Mouse (Mus musculus) bone marrow macrophage, adult 2 months (primary cell): ENCODE measurements around the gene Uvrag. TPM values are rescaled to one million over a fixed set of nuclear protein-coding genes. Genes with fewer than 3 reads are reported as not detected.

Source experiments
- H3K27ac ChIP-seq: 2 replicates; pipeline ENCODE4 v1.5.1; 2012; ENCODE audit warnings: low read depth, low read length; ENCODE audit not compliant: insufficient read depth
- H3K4me1 ChIP-seq: 2 replicates; pipeline ENCODE4 v1.6.1; 2012; ENCODE audit warnings: low read length; ENCODE audit not compliant: control insufficient read depth, insufficient read depth
- H3K4me3 ChIP-seq: 2 replicates; pipeline ENCODE4 v1.5.1; 2012; ENCODE audit warnings: mild to moderate bottlenecking, low read length, moderate library complexity; ENCODE audit not compliant: insufficient read depth
- CTCF ChIP-seq: IDR thresholded peaks from 2 replicates; pipeline ENCODE4 v1.5.1; 2012; ENCODE audit warnings: low read depth, mild to moderate bottlenecking, low read length, moderate library complexity
- POLR2A ChIP-seq: IDR thresholded peaks from 2 replicates; pipeline ENCODE4 v1.6.1; 2012; ENCODE audit warnings: mild to moderate bottlenecking, low read depth, low read length, borderline replicate concordance
- polyA plus RNA-seq: library from polyadenylated mRNA; stranded (reverse); fragments of >200 nt; gene quantifications from 2 replicates; pipeline ENCODE4 v1.2.4, GENCODE M21; 2012; ENCODE audit not compliant: missing spikeins, insufficient read depth, insufficient read length

Gene Uvrag
- polyA plus RNA-seq, 1 experiment = 61.3 TPM

- TF ChIP-seq CTCF = no peak
- TF ChIP-seq POLR2A = no peak
- Histone ChIP-seq H3K27ac (no peak overlapping the region), H3K4me3 (no peak overlapping the region), H3K4me1 (peaks cover 21% of the 10 kb centered on the region)
These were observed 270.1 kb downstream of the Uvrag start for GRCm38 (mm10) chr7:98870791-98871190.

- Histone ChIP-seq H3K4me1 (peaks cover 21% of the 10 kb centered on the region), H3K27ac (no peak overlapping the region), H3K4me3 (no peak overlapping the region)
- TF ChIP-seq CTCF = no peak
- TF ChIP-seq POLR2A = no peak
These were observed 271.9 kb downstream of the Uvrag start for GRCm38 (mm10) chr7:98869070-98869469.

GRCm38 (mm10) chr7:98867794-98868150, 273.2 kb downstream of the Uvrag start:
- Histone ChIP-seq H3K27ac (no peak overlapping the region), H3K4me3 (no peak overlapping the region), H3K4me1 (peaks cover 21% of the 10 kb centered on the region)
- TF ChIP-seq POLR2A = no peak
- no peak for TF ChIP-seq CTCF

GRCm38 (mm10) chr7:98867053-98867793, 273.7 kb downstream of the Uvrag start:
- Histone ChIP-seq H3K4me3 (no peak overlapping the region), H3K27ac (no peak overlapping the region), H3K4me1 (peaks cover 18% of the 10 kb centered on the region)
- TF ChIP-seq CTCF (no peak), POLR2A (no peak)

- TF ChIP-seq CTCF (no peak), POLR2A (no peak)
- H3K27ac ChIP-seq = no peak overlapping the region
- no peak overlapping the region for H3K4me3 ChIP-seq
- peaks cover 3% of the 10 kb centered on the region for H3K4me1 ChIP-seq
These were observed 276.8 kb downstream of the Uvrag start for GRCm38 (mm10) chr7:98863969-98864718.

- no peaks in the 10 kb centered on the region for H3K4me1 ChIP-seq
- TF ChIP-seq POLR2A (no peak), CTCF (no peak)
- no peak overlapping the region for H3K27ac ChIP-seq
- no peak overlapping the region for H3K4me3 ChIP-seq
These were observed 277.9 kb downstream of the Uvrag start for GRCm38 (mm10) chr7:98862994-98863393.

- Histone ChIP-seq H3K27ac (no peak overlapping the region), H3K4me3 (no peak overlapping the region), H3K4me1 (no peaks in the 10 kb centered on the region)
- TF ChIP-seq CTCF (no peak), POLR2A (no peak)
These were observed 279.9 kb downstream of the Uvrag start for GRCm38 (mm10) chr7:98861002-98861401.

GRCm38 (mm10) chr7:98857094-98857493, 283.8 kb downstream of the Uvrag start:
- Histone ChIP-seq H3K4me3 (no peak overlapping the region), H3K27ac (no peak overlapping the region), H3K4me1 (no peaks in the 10 kb centered on the region)
- TF ChIP-seq POLR2A (no peak), CTCF (no peak)

- no peak overlapping the region for H3K27ac ChIP-seq
- no peak overlapping the region for H3K4me3 ChIP-seq
- no peaks in the 10 kb centered on the region for H3K4me1 ChIP-seq
- TF ChIP-seq POLR2A = no peak
- TF ChIP-seq CTCF = no peak
These were observed 284.8 kb downstream of the Uvrag start for GRCm38 (mm10) chr7:98856128-98856527.

- H3K4me1 ChIP-seq = no peaks in the 10 kb centered on the region
- TF ChIP-seq CTCF (no peak), POLR2A (no peak)
- no peak overlapping the region for H3K27ac ChIP-seq
- no peak overlapping the region for H3K4me3 ChIP-seq
These were observed 285.6 kb downstream of the Uvrag start for GRCm38 (mm10) chr7:98855388-98855787.

- H3K4me1 ChIP-seq = no peaks in the 10 kb centered on the region
- TF ChIP-seq POLR2A (no peak), CTCF (no peak)
- no peak overlapping the region for H3K27ac ChIP-seq
- H3K4me3 ChIP-seq = no peak overlapping the region
These were observed 287.1 kb downstream of the Uvrag start for GRCm38 (mm10) chr7:98853806-98854205.
